Mouse (Mus musculus): ENCODE measurements around the gene Clstn1. TPM values are rescaled to one million over a fixed set of nuclear protein-coding genes. Genes with fewer than 3 reads are reported as not detected.

The Clstn1 gene
- total RNA-seq, 2 experiments from 2014 or later: 1,374 to 1,386 TPM

- peak; percentile 49 to 58 for DNase-seq (ENCODE audit: low spot score in 2 of 2)
Measured at GRCm38 (mm10) chr4:149564452-149565407, 21.5 kb upstream of the Clstn1 start.

- no peak for DNase-seq (ENCODE audit: low spot score in 2 of 2)
Measured at GRCm38 (mm10) chr4:149567432-149568026, 18.7 kb upstream of the Clstn1 start.

- DNase-seq (ENCODE audit: low spot score in 2 of 2): no peak
Measured at GRCm38 (mm10) chr4:149568622-149569021, 17.6 kb upstream of the Clstn1 start.

GRCm38 (mm10) chr4:149569781-149570497 is 16.3 kb upstream of the Clstn1 start:
- peak; percentile 41 to 60 for DNase-seq (ENCODE audit: low spot score in 2 of 2)

- no peak for DNase-seq (ENCODE audit: low spot score in 2 of 2)
Measured at GRCm38 (mm10) chr4:149570498-149570863, 15.8 kb upstream of the Clstn1 start.

- no peak for DNase-seq (ENCODE audit: low spot score in 2 of 2)
Measured at GRCm38 (mm10) chr4:149571209-149571608, 15.1 kb upstream of the Clstn1 start.

GRCm38 (mm10) chr4:149571651-149572149 is 14.6 kb upstream of the Clstn1 start:
- no peak for DNase-seq (ENCODE audit: low spot score in 2 of 2)

GRCm38 (mm10) chr4:149572446-149572845 is 13.8 kb upstream of the Clstn1 start:
- DNase-seq (ENCODE audit: low spot score in 2 of 2): no peak

GRCm38 (mm10) chr4:149572851-149573250 is 13.4 kb upstream of the Clstn1 start:
- no peak for DNase-seq (ENCODE audit: low spot score in 2 of 2)

- no peak for DNase-seq (ENCODE audit: low spot score in 2 of 2)
Measured at GRCm38 (mm10) chr4:149574391-149574821, 11.9 kb upstream of the Clstn1 start.

GRCm38 (mm10) chr4:149576061-149576460 is 10.2 kb upstream of the Clstn1 start:
- no peak for DNase-seq (ENCODE audit: low spot score in 2 of 2)

GRCm38 (mm10) chr4:149576993-149577548 is 9.2 kb upstream of the Clstn1 start:
- no peak for DNase-seq (ENCODE audit: low spot score in 2 of 2)

GRCm38 (mm10) chr4:149578085-149578681 is 8.1 kb upstream of the Clstn1 start:
- DNase-seq (ENCODE audit: low spot score in 2 of 2): no peak

- DNase-seq (ENCODE audit: low spot score in 2 of 2): no peak
Measured at GRCm38 (mm10) chr4:149578831-149579230, 7.4 kb upstream of the Clstn1 start.

GRCm38 (mm10) chr4:149585236-149585635 is 1.0 kb upstream of the Clstn1 start:
- no peak for DNase-seq (ENCODE audit: low spot score in 2 of 2)

- DNase-seq (ENCODE audit: low spot score in 2 of 2): peak in 1 of 2 experiments; percentile 51
Measured at GRCm38 (mm10) chr4:149586783-149587595, 721 bp downstream of the Clstn1 start.

- peak; percentile 65 to 72 for DNase-seq (ENCODE audit: low spot score in 2 of 2)
Measured at GRCm38 (mm10) chr4:149587596-149588168, 1.4 kb downstream of the Clstn1 start.

GRCm38 (mm10) chr4:149590200-149590599 is 3.9 kb downstream of the Clstn1 start:
- DNase-seq (ENCODE audit: low spot score in 2 of 2): no peak

GRCm38 (mm10) chr4:149591486-149591885 is 5.2 kb downstream of the Clstn1 start:
- no peak for DNase-seq (ENCODE audit: low spot score in 2 of 2)

Measured in left cerebral cortex, adult 18-20 months (tissue).